Mouse (Mus musculus): ENCODE data around the gene Slc15a1. TPM values are rescaled to one million over a fixed set of nuclear protein-coding genes. Genes with fewer than 3 reads are reported as not detected.

Gene Slc15a1
- polyA plus RNA-seq, 1 experiment from 2014 or later, result 37.8 TPM

DNA sequence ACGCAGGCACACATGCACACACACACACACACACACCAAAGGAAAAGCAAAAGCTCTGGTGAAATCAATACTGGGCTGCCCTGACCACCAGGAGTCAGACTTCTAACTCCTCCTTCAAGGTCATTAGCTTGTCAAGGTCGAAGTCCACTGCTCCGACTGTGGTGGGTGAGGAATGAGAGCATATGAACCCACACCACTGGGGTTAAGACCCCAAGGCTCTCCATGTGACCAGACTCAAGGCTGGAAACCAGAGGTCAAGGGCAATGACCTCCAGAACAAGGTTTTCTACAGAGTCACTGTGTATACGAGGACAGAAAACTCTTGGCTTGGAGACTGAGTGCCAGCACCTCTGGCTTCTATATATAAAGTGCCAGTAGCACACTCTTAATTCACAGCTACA lies 31.2 kb downstream of the Slc15a1 start:
- Histone ChIP-seq H3K27me3 (replicated peaks; ENCODE audit: control insufficient read depth, insufficient read depth, low read length) (no peaks in the 10 kb centered on the region), H3K4me3 (ENCODE audit: low read depth, low read length) (no peak overlapping the region), H3K27ac (ENCODE audit: low read depth, low read length) (no peak overlapping the region), H3K4me1 (replicated peaks; ENCODE audit: control insufficient read depth, insufficient read depth, low read length) (peaks cover 10% of the 10 kb centered on the region; the same call in 1 of the 2 replicates), H3K36me3 (ENCODE audit: control insufficient read depth, insufficient read depth) (no peaks in the 10 kb centered on the region; the same call in 1 of the 2 replicates), H3K4me2 (replicated peaks; ENCODE audit: low read depth) (no peak overlapping the region), H3K9me3 (ENCODE audit: control insufficient read depth) (no peaks in the 10 kb centered on the region), H3K9ac (ENCODE audit: low read depth, low read length) (no peak overlapping the region)
- ATAC-seq, result no peak
- TF ChIP-seq CTCF (IDR thresholded peaks at IDR 0.05; ENCODE audit: low read depth), result peak; percentile 25; the same call in 1 of the 2 replicates
- WGBS, result 56% methylated on average over 4 of the region's 4 CpGs

DNA sequence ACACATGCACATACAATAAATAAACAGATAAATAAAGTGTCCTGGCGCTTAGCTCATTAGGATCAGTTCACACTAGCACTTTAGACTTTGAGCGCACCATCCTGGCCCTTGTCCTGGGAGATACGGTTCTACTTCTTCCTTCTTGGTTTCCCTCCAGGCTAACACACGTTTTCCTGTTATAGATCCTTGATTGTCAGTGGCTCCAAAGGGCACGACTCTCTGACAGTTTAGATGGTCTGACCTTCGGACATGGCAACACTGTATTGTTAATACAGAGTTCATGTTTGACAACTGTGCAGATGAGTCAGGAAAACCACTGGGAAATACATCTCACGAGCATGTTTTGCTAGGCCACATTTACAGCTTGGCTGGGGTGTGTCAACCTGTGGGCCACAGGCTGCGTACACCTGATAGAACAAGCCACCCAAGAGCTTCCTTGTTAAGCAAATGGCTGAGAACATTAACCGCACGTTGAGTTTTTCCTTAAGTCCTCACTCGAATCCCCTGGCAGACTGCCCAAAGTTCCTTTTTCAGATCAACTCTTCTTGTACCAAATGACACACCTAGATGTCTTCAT lies 33.4 kb downstream of the Slc15a1 start:
- no peaks in the 10 kb centered on the region; the same call in 1 of the 2 replicates for H3K36me3 ChIP-seq (ENCODE audit: control insufficient read depth, insufficient read depth)
- no peaks in the 10 kb centered on the region for H3K9me3 ChIP-seq (ENCODE audit: control insufficient read depth)
- H3K9ac ChIP-seq (ENCODE audit: low read depth, low read length), result no peak overlapping the region
- no peaks in the 10 kb centered on the region for H3K27me3 ChIP-seq (replicated peaks; ENCODE audit: control insufficient read depth, insufficient read depth, low read length)
- no peak for TF ChIP-seq CTCF (IDR thresholded peaks at IDR 0.05; ENCODE audit: low read depth)
- peaks cover 10% of the 10 kb centered on the region; the same call in 1 of the 2 replicates for H3K4me1 ChIP-seq (replicated peaks; ENCODE audit: control insufficient read depth, insufficient read depth, low read length)
- ATAC-seq, result peak; percentile 96
- no peak overlapping the region for H3K4me3 ChIP-seq (ENCODE audit: low read depth, low read length)
- WGBS, result 34% methylated on average over 11 of the region's 11 CpGs
- H3K4me2 ChIP-seq (replicated peaks; ENCODE audit: low read depth), result no peak overlapping the region
- peak overlapping the region; percentile 83 for H3K27ac ChIP-seq (ENCODE audit: low read depth, low read length)

DNA sequence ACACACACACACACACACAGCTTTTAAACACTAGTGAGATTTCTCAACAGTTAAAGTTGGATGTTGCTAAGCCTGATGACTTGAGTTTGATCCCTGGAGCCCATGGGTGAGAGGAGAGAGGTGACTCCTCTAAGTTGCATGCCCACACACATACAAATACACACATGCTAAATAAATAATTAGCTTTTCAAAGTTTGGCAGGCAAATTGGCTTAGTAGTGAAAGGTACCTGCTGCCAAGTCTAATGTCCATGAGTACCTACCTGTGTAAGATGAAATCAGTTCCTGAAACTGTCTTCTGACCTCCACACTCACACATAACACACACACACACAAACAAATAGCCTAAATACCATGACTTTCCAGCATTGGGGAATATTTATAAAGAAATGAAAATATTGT lies 35.5 kb downstream of the Slc15a1 start:
- H3K9ac ChIP-seq (ENCODE audit: low read depth, low read length), result no peak overlapping the region
- H3K4me1 ChIP-seq (replicated peaks; ENCODE audit: control insufficient read depth, insufficient read depth, low read length), result peaks cover 10% of the 10 kb centered on the region; the same call in 1 of the 2 replicates
- peaks cover 11% of the 10 kb centered on the region; the same call in 1 of the 2 replicates for H3K36me3 ChIP-seq (ENCODE audit: control insufficient read depth, insufficient read depth)
- TF ChIP-seq CTCF (IDR thresholded peaks at IDR 0.05; ENCODE audit: low read depth), result no peak
- no peak for ATAC-seq
- no peak overlapping the region for H3K4me2 ChIP-seq (replicated peaks; ENCODE audit: low read depth)
- no peak overlapping the region for H3K27ac ChIP-seq (ENCODE audit: low read depth, low read length)
- H3K9me3 ChIP-seq (ENCODE audit: control insufficient read depth), result no peaks in the 10 kb centered on the region
- H3K4me3 ChIP-seq (ENCODE audit: low read depth, low read length), result no peak overlapping the region
- H3K27me3 ChIP-seq (replicated peaks; ENCODE audit: control insufficient read depth, insufficient read depth, low read length), result no peaks in the 10 kb centered on the region

DNA sequence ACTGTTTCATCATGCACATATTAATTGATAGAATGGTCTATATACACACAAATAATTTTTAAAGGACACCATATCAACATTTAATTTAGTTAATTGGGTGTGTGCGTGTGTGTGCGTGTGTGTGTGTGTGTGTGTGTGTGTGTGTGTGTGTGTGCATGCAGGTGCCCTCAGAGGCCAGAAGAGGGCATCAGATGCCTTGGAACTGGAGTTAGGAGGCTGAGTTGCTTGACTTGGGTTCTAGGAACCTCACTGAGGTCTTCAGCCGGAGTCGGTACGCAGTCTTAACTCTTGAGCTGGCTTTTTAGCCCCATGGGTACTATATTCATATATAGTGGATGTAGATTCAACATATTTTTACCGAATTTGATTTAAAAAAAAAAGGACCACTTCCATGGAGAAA lies 37.4 kb downstream of the Slc15a1 start:
- ATAC-seq, result no peak

DNA sequence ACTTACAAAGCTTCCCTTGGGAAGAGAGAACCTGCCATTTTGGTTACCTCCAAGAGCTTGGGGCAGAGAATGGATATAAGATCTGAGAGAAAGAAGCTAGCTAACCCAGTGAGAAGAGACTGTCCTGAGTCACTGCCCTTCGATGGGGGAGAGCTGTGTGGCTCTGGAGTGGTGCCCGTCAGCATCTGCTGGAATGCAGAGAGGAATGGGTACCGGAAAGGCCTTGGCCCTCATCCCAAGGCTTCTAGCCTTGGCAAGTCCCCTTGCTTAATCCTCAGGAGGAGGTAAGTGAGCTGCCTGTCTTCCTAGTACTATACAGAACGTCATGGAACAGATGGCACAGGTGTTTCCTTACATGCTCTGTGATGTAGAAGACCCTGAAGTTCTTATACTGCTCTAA lies 38.6 kb downstream of the Slc15a1 start:
- H3K4me1 ChIP-seq (replicated peaks; ENCODE audit: control insufficient read depth, insufficient read depth, low read length), result peaks cover 10% of the 10 kb centered on the region; the same call in 1 of the 2 replicates
- WGBS, result 79% methylated on average over 4 of the region's 4 CpGs
- no peak for TF ChIP-seq CTCF (IDR thresholded peaks at IDR 0.05; ENCODE audit: low read depth)
- no peak overlapping the region for H3K9ac ChIP-seq (ENCODE audit: low read depth, low read length)
- H3K27ac ChIP-seq (ENCODE audit: low read depth, low read length), result no peak overlapping the region
- H3K9me3 ChIP-seq (ENCODE audit: control insufficient read depth), result no peaks in the 10 kb centered on the region
- H3K4me2 ChIP-seq (replicated peaks; ENCODE audit: low read depth), result no peak overlapping the region
- no peak for ATAC-seq
- no peak overlapping the region for H3K4me3 ChIP-seq (ENCODE audit: low read depth, low read length)
- H3K36me3 ChIP-seq (ENCODE audit: control insufficient read depth, insufficient read depth), result peaks cover 11% of the 10 kb centered on the region; the same call in 1 of the 2 replicates
- H3K27me3 ChIP-seq (replicated peaks; ENCODE audit: control insufficient read depth, insufficient read depth, low read length), result no peaks in the 10 kb centered on the region

More for the DNA sequence above, 37.4 kb downstream of the Slc15a1 start:
- Histone ChIP-seq H3K36me3 (ENCODE audit: control insufficient read depth, insufficient read depth) (peaks cover 11% of the 10 kb centered on the region; the same call in 1 of the 2 replicates), H3K9ac (ENCODE audit: low read depth, low read length) (no peak overlapping the region), H3K27me3 (replicated peaks; ENCODE audit: control insufficient read depth, insufficient read depth, low read length) (no peaks in the 10 kb centered on the region), H3K4me3 (ENCODE audit: low read depth, low read length) (no peak overlapping the region), H3K9me3 (ENCODE audit: control insufficient read depth) (no peaks in the 10 kb centered on the region), H3K27ac (ENCODE audit: low read depth, low read length) (no peak overlapping the region), H3K4me1 (replicated peaks; ENCODE audit: control insufficient read depth, insufficient read depth, low read length) (peaks cover 10% of the 10 kb centered on the region; the same call in 1 of the 2 replicates), H3K4me2 (replicated peaks; ENCODE audit: low read depth) (no peak overlapping the region)
- 91% methylated on average over 6 of the region's 6 CpGs for WGBS
- 0 out of 2 replicates have a peak, but pooled peaks have one; percentile 8 for TF ChIP-seq CTCF (IDR thresholded peaks at IDR 0.05; ENCODE audit: low read depth)

DNA sequence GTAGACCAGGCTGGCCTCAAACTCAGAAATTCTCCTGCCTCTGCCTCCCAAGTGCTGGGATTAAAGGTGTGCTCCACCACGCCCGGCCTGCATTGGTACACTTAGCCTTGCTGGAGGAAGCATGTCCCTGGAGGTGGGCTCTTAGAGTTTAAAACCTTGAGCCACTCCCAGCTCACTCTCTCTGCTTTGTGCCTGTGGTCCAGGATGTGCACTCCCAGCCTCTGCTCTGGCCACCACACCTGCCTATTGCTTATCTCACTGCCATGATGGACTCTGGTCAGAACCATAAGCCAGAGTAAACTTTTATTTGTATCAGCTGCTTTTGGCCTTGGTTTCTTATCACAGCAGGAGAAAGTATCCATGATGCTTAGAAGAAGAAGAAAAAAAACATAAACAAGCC lies 40.7 kb downstream of the Slc15a1 start:
- peak; percentile 76 for ATAC-seq
- Histone ChIP-seq H3K36me3 (ENCODE audit: control insufficient read depth, insufficient read depth) (peaks cover 11% of the 10 kb centered on the region; the same call in 1 of the 2 replicates), H3K4me1 (replicated peaks; ENCODE audit: control insufficient read depth, insufficient read depth, low read length) (no peaks in the 10 kb centered on the region), H3K9me3 (ENCODE audit: control insufficient read depth) (no peaks in the 10 kb centered on the region), H3K9ac (ENCODE audit: low read depth, low read length) (no peak overlapping the region), H3K27me3 (replicated peaks; ENCODE audit: control insufficient read depth, insufficient read depth, low read length) (no peaks in the 10 kb centered on the region), H3K27ac (ENCODE audit: low read depth, low read length) (no peak overlapping the region), H3K4me3 (ENCODE audit: low read depth, low read length) (no peak overlapping the region), H3K4me2 (replicated peaks; ENCODE audit: low read depth) (no peak overlapping the region)
- 98% methylated on average over 2 of the region's 2 CpGs for WGBS
- TF ChIP-seq CTCF (IDR thresholded peaks at IDR 0.05; ENCODE audit: low read depth), result no peak
